Mouse (Mus musculus) CH12.LX (cell line): ENCODE measurements around the gene Cep57l1.
"Not testable (repeated sequence)": the region's sequence is repeated elsewhere in the genome, so short reads cannot be mapped to it uniquely, and the experiment has no call there.

Source experiments
- CHD2 ChIP-seq: IDR thresholded peaks from 2 replicates; pipeline ENCODE4 v1.6.1; 2011; ENCODE audit warnings: low read length, improper control_type of control experiment
- CTCF ChIP-seq, 2 experiments: IDR thresholded peaks in 1 of 2; conservative IDR thresholded peaks in 1 of 2; 2 replicates each; pipeline ENCODE4 v1.5.1; 2011 to 2012; ENCODE audit warnings: low read depth in 2 of 2, low read length in 2 of 2, improper control_type of control experiment in 1 of 2, inconsistent platforms in 1 of 2, mild to moderate bottlenecking in 1 of 2, moderate library complexity in 1 of 2
- IRF4 ChIP-seq: IDR thresholded peaks from 2 replicates; pipeline ENCODE4 v1.6.1; 2014; ENCODE audit warnings: low read depth, mild to moderate bottlenecking, inconsistent platforms, low read length, improper control_type of control experiment
- MXI1 ChIP-seq: IDR thresholded peaks from 2 replicates; pipeline ENCODE4 v1.6.1; 2011; ENCODE audit warnings: mild to moderate bottlenecking, low read depth, low read length, improper control_type of control experiment
- POLR2A ChIP-seq: IDR thresholded peaks from 2 replicates; pipeline ENCODE4 v1.6.1; 2011; ENCODE audit warnings: low read depth, mild to moderate bottlenecking, improper control_type of control experiment, low read length
- SIN3A ChIP-seq: IDR thresholded peaks from 2 replicates; pipeline ENCODE4 v1.6.1; 2012; ENCODE audit warnings: low read length, improper control_type of control experiment, inconsistent platforms
- SMC3 ChIP-seq: IDR thresholded peaks from 2 replicates; pipeline ENCODE4 v1.6.1; 2011; ENCODE audit warnings: low read depth, low read length, improper control_type of control experiment
- ZC3H11A ChIP-seq: IDR thresholded peaks from 2 replicates; pipeline ENCODE4 v1.6.1; 2012; ENCODE audit warnings: low read depth, mild to moderate bottlenecking, inconsistent platforms, low read length, improper control_type of control experiment

GRCm38 (mm10) chr10:41818733-41819070, 9.0 kb upstream of the Cep57l1 start:
- not testable (repeated sequence) for TF ChIP-seq POLR2A; CHD2; IRF4; ZC3H11A; SMC3; SIN3A; MXI1; CTCF (conservative IDR thresholded peaks at IDR 0.05 in 1 of 2, IDR thresholded peaks at IDR 0.05 in 1 of 2; ENCODE audit: low read depth in 2 of 2, low read length in 2 of 2)
